Mouse (Mus musculus) intestine, embryonic 15.5 days (tissue): ENCODE measurements around the gene Prr15. TPM values are rescaled to one million over a fixed set of nuclear protein-coding genes. Genes with fewer than 3 reads are reported as not detected.

Experiments used
- ATAC-seq: fragments of 200-750 bp; cut with Nextera tagmentation; 2 replicates; pipeline ENCODE4 v1.8.0; 2017; ENCODE audit warnings: moderate TSS enrichment, moderate library complexity
- H3K27ac ChIP-seq: fragments of 300-500 bp; sonication (generic); 2 replicates; pipeline ENCODE4 v1.5.1; 2015; ENCODE audit warnings: mild to moderate bottlenecking, inconsistent platforms
- H3K27me3 ChIP-seq: fragments of 300-500 bp; sonication (generic); replicated peaks from 2 replicates; pipeline ENCODE4 v1.6.1; 2015; ENCODE audit warnings: inconsistent platforms
- H3K36me3 ChIP-seq: fragments of 300-500 bp; sonication (generic); 2 replicates; pipeline ENCODE4 v1.6.1; 2015; ENCODE audit warnings: inconsistent platforms
- H3K4me1 ChIP-seq: fragments of 300-500 bp; sonication (generic); replicated peaks from 2 replicates; pipeline ENCODE4 v1.6.1; 2015; ENCODE audit warnings: inconsistent platforms
- H3K4me2 ChIP-seq: fragments of 300-500 bp; sonication (generic); replicated peaks from 2 replicates; pipeline ENCODE4 v1.6.1; 2015; ENCODE audit warnings: mild to moderate bottlenecking, inconsistent platforms
- H3K4me3 ChIP-seq: fragments of 300-500 bp; sonication (generic); replicated peaks from 2 replicates; pipeline ENCODE4 v1.5.1; 2015; ENCODE audit warnings: inconsistent platforms
- H3K9ac ChIP-seq: fragments of 300-500 bp; sonication (generic); 2 replicates; pipeline ENCODE4 v1.6.1; 2015; ENCODE audit warnings: inconsistent platforms
- H3K9me3 ChIP-seq: fragments of 300-500 bp; sonication (generic); 2 replicates; pipeline ENCODE4 v1.6.1; 2016; ENCODE audit warnings: inconsistent platforms
- WGBS: fragments of 180-500 bp; shearing (Covaris S2); methylation state at CpG from one replicate; pipeline ENCODE4 v1.1.7; 2015; 5-methylcytosine and 5-hydroxymethylcytosine counted together
- polyA plus RNA-seq: library from polyadenylated mRNA; unstranded; fragments of >200 nt; fragmentation: Nextera tagmentation; extraction: Ambion mirVana; gene quantifications from 2 replicates; pipeline ENCODE4 v1.2.1, GENCODE M21; 2015

Prr15 gene
- 11.3 and 11.7 TPM in 2 replicates for polyA plus RNA-seq

GRCm38 (mm10) chr6:54325246-54325885 is at the start of gene Prr15:
TSS of gene Prr15 (plus strand) at chr6:54325835.
- H3K9ac ChIP-seq = peak within 1 kb of the TSS; percentile 56; the same call in 1 of the 2 replicates
- 53% methylated on average over 3 of the region's 3 CpGs for WGBS
- H3K9me3 ChIP-seq = no peaks in the 10 kb centered on the region
- H3K36me3 ChIP-seq = no peaks in the 10 kb centered on the region
- peak within 1 kb of the TSS; percentile 53 for H3K4me3 ChIP-seq
- 0 out of 2 replicates have a peak within 1 kb of the TSS, but pooled peaks have one; percentile 73 for H3K27ac ChIP-seq
- peak within 1 kb of the TSS; percentile 95 for H3K4me2 ChIP-seq
- peaks cover 13% of the 10 kb centered on the region for H3K27me3 ChIP-seq
- ATAC-seq = no peak
- H3K4me1 ChIP-seq = peaks cover 11% of the 10 kb centered on the region; the same call in 1 of the 2 replicates

- Histone ChIP-seq H3K27ac (0 out of 2 replicates have a peak overlapping the region, but pooled peaks have one; percentile 27), H3K4me2 (no peak overlapping the region), H3K4me1 (peaks cover 35% of the 10 kb centered on the region), H3K4me3 (no peak overlapping the region), H3K36me3 (no peaks in the 10 kb centered on the region), H3K9ac (no peak overlapping the region), H3K27me3 (no peaks in the 10 kb centered on the region), H3K9me3 (no peaks in the 10 kb centered on the region)
- no peak for ATAC-seq
- WGBS = 60% methylated on average over 4 of the region's 4 CpGs
Measured at GRCm38 (mm10) chr6:54277234-54277633, 48.4 kb upstream of the Prr15 start.

DNA sequence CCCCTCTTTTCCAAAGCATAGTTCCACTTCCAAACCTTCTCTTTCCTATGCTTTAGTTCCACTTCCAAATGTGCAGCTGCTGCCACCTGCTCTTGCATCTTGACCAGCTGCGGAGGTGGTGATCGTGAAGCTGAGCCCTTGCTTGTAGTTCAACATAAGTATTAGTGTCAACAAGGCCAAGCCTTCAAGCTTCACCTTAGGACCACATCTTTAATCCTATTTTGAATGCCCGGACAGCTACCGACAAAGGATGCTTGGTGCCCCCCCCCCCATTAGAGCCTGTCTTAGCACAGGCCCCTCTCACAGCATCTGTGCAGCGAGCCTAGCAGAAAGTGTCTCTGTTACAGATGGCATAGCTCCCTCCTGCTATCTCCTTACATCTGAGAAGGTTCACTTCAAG is 47.8 kb upstream of the Prr15 start:
- WGBS = 42% methylated on average over 5 of the region's 5 CpGs
- ATAC-seq = no peak
- no peaks in the 10 kb centered on the region for H3K9me3 ChIP-seq
- H3K27me3 ChIP-seq = no peaks in the 10 kb centered on the region
- no peak overlapping the region for H3K4me2 ChIP-seq
- no peaks in the 10 kb centered on the region for H3K36me3 ChIP-seq
- H3K27ac ChIP-seq = 0 out of 2 replicates have a peak overlapping the region, but pooled peaks have one; percentile 27
- H3K4me1 ChIP-seq = peaks cover 31% of the 10 kb centered on the region
- no peak overlapping the region for H3K4me3 ChIP-seq
- H3K9ac ChIP-seq = no peak overlapping the region

- no peaks in the 10 kb centered on the region for H3K27me3 ChIP-seq
- H3K4me3 ChIP-seq = no peak overlapping the region
- H3K36me3 ChIP-seq = no peaks in the 10 kb centered on the region
- ATAC-seq = 0 out of 2 replicates have a peak, but pooled peaks have one; percentile 37
- 55% methylated on average over 2 of the region's 2 CpGs for WGBS
- no peak overlapping the region for H3K4me2 ChIP-seq
- H3K9me3 ChIP-seq = no peaks in the 10 kb centered on the region
- no peak overlapping the region for H3K27ac ChIP-seq
- no peak overlapping the region for H3K9ac ChIP-seq
- H3K4me1 ChIP-seq = peaks cover 26% of the 10 kb centered on the region
Measured at GRCm38 (mm10) chr6:54278613-54279012, 47.0 kb upstream of the Prr15 start.

- no peaks in the 10 kb centered on the region for H3K9me3 ChIP-seq
- no peaks in the 10 kb centered on the region for H3K36me3 ChIP-seq
- peaks cover 26% of the 10 kb centered on the region for H3K4me1 ChIP-seq
- peak; percentile 46; the same call in 1 of the 2 replicates for ATAC-seq
- H3K27ac ChIP-seq = no peak overlapping the region
- WGBS = 29% methylated on average over 11 of the region's 11 CpGs
- H3K27me3 ChIP-seq = no peaks in the 10 kb centered on the region
- no peak overlapping the region for H3K9ac ChIP-seq
- no peak overlapping the region for H3K4me3 ChIP-seq
- no peak overlapping the region for H3K4me2 ChIP-seq
Measured at GRCm38 (mm10) chr6:54279391-54279790, 46.2 kb upstream of the Prr15 start.

DNA sequence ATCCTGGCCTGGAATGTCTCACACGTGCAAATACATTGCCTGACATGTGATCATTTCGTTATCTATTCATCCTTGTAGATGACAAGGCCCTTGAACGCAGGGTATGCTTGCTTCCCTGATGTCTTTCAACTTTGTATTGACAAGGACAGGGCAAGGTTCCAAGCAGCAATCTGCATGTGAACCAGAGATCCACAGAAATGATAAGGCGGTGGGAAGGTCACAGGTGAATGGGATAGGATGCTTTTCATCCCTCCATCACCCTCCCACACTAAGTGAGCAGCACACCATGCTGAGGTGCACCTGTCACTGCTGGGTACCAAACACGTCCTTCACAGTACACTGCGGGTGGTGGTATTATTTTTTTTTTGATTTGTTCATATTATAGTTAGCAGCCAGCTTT is 45.4 kb upstream of the Prr15 start:
- no peak overlapping the region for H3K27ac ChIP-seq
- ATAC-seq = no peak
- no peak overlapping the region for H3K9ac ChIP-seq
- H3K9me3 ChIP-seq = no peaks in the 10 kb centered on the region
- no peaks in the 10 kb centered on the region for H3K36me3 ChIP-seq
- WGBS = 83% methylated on average over 6 of the region's 6 CpGs
- no peak overlapping the region for H3K4me2 ChIP-seq
- H3K4me1 ChIP-seq = peaks cover 26% of the 10 kb centered on the region
- H3K4me3 ChIP-seq = no peak overlapping the region
- no peaks in the 10 kb centered on the region for H3K27me3 ChIP-seq

DNA sequence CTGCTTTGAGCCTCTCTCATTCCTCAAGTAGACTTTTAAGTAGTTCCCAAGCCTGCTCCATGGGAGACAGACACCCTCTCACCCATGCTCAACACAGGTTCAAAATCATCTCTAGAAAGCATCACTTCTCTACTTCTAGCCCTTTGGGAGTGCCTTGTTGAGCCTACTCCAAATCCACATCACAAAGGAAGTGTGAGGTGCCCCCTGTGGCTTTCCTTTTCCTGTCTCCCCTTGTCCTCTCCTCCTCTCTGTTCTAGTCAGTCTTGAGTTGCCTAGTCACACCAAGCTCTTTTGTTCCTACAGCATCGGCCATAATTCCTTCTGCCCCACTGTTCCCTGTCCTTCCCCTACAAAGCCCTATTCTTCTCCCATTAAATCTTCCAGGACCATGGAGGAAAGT is 42.3 kb upstream of the Prr15 start:
- ATAC-seq = no peak
- no peaks in the 10 kb centered on the region for H3K36me3 ChIP-seq
- H3K27ac ChIP-seq = no peak overlapping the region
- H3K9ac ChIP-seq = no peak overlapping the region
- H3K9me3 ChIP-seq = no peaks in the 10 kb centered on the region
- H3K4me1 ChIP-seq = peaks cover 10% of the 10 kb centered on the region
- no peak overlapping the region for H3K4me2 ChIP-seq
- WGBS = 57% methylated on average over 1 of the region's 1 CpGs
- H3K4me3 ChIP-seq = no peak overlapping the region
- no peaks in the 10 kb centered on the region for H3K27me3 ChIP-seq

DNA sequence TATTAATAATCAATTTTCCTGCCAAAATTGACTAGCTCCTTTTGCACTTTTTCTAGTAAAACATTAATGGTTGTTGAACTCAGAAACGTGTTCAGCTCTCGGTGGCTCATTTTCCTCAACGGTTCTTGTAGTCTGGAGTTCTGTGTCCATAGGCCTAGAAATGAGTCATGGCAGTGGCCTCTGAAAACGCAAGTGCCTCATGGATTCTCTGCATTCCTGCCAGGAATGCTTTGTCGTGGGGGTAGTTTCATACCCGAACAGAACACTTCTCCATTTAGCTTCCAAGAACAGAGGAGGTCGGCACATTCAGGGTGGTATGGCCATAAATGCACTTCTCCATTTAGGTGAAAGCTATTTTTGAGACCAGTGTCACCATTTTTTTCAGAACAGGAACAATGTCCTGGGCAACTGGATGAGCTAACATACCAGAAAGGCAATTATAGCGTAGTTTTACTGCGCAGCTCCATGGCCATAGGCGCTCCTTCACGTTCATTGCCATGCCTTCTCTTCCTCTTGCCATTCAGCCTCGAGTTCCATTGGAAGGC is 41.4 kb upstream of the Prr15 start:
- Histone ChIP-seq H3K9me3 (no peaks in the 10 kb centered on the region), H3K27me3 (no peaks in the 10 kb centered on the region), H3K4me3 (no peak overlapping the region), H3K4me1 (peaks cover 3% of the 10 kb centered on the region; the same call in 1 of the 2 replicates), H3K36me3 (no peaks in the 10 kb centered on the region), H3K4me2 (no peak overlapping the region), H3K27ac (no peak overlapping the region), H3K9ac (no peak overlapping the region)
- 83% methylated on average over 12 of the region's 12 CpGs for whole genome bisulfite sequencing
- ATAC-seq = no peak

DNA sequence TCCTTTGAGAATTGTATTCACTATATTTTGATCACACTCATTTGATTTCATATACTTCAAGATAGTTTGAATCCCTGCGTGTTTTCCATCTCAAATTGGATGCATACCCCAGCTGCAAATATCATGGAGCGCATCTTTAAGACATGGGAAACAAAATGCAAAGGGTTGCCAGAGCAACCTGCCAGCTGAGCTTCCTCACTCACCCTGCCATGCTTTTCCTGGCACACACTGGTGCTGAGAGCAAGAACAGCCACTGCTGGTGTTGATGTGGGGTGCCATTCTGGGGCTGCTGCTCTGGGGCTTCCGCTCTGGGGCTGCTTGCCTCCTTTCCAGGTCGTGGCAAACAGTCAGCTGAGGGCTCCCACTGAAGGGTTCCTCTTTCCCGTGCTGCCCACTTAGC is 38.8 kb upstream of the Prr15 start:
- Histone ChIP-seq H3K4me2 (no peak overlapping the region), H3K4me3 (no peak overlapping the region), H3K27ac (no peak overlapping the region), H3K36me3 (no peaks in the 10 kb centered on the region), H3K9me3 (no peaks in the 10 kb centered on the region), H3K27me3 (no peaks in the 10 kb centered on the region), H3K9ac (no peak overlapping the region), H3K4me1 (no peaks in the 10 kb centered on the region)
- no peak for ATAC-seq
- WGBS = 81% methylated on average over 5 of the region's 5 CpGs

- Histone ChIP-seq H3K4me1 (no peaks in the 10 kb centered on the region), H3K36me3 (no peaks in the 10 kb centered on the region), H3K27ac (no peak overlapping the region), H3K4me2 (no peak overlapping the region), H3K27me3 (no peaks in the 10 kb centered on the region), H3K9ac (no peak overlapping the region), H3K9me3 (no peaks in the 10 kb centered on the region), H3K4me3 (no peak overlapping the region)
- 50% methylated on average over 10 of the region's 10 CpGs for WGBS
- ATAC-seq = peak; percentile 86
Measured at GRCm38 (mm10) chr6:54289774-54290500, 35.7 kb upstream of the Prr15 start.

DNA sequence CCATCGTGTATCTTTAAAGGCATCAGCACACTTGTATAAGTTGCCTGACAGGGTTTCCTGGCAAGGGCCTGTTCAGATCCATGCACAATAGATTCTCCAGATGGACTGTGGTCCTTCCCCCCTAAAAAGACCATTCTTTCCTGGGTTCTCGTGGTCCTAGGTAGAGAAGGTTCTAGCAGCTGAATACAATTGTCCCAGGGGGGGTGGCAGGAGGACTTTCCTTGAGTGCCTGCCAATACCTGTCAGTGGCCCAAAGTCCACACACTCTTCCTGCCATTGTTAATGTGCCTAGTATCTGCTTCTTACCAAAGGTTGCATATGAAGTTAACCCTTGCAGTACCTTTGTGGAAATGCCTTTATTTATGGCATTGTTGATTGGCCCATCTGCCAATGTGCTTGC is 28.4 kb upstream of the Prr15 start:
- Histone ChIP-seq H3K4me3 (no peak overlapping the region), H3K9ac (no peak overlapping the region), H3K36me3 (no peaks in the 10 kb centered on the region), H3K27ac (no peak overlapping the region), H3K9me3 (no peaks in the 10 kb centered on the region), H3K27me3 (no peaks in the 10 kb centered on the region), H3K4me1 (no peaks in the 10 kb centered on the region), H3K4me2 (no peak overlapping the region)
- ATAC-seq = no peak
- WGBS = 76% methylated on average over 2 of the region's 2 CpGs

DNA sequence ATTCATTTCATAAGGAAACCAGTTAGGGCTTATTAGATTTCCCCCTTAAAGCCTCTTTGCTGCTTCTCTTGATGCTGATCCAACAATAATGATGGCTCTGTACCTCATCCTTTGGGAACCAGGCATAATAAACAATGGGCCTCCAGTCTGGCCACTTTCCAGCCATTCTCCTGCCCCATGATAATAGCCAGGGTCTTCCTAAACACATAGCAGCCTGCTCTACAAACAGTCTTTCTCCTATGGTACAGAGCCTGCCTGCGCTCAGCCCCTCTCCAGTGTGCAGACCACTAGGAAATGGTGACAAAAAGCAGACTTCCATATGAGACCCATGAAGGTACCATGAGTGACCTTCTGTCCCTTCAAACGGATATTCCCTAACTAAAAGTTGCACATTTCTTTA is 26.2 kb upstream of the Prr15 start:
- Histone ChIP-seq H3K4me1 (no peaks in the 10 kb centered on the region), H3K4me3 (no peak overlapping the region), H3K9me3 (no peaks in the 10 kb centered on the region), H3K27ac (no peak overlapping the region), H3K4me2 (no peak overlapping the region), H3K27me3 (no peaks in the 10 kb centered on the region), H3K36me3 (no peaks in the 10 kb centered on the region), H3K9ac (no peak overlapping the region)
- ATAC-seq = peak; percentile 41; the same call in 1 of the 2 replicates
- 31% methylated on average over 2 of the region's 2 CpGs for WGBS
